Mouse (Mus musculus) 3134 (cell line): ENCODE data around the gene Acot5.

Source experiments
- DNase-seq: peaks from one replicate; pipeline ENCODE4 v3.0.0-alpha.2; 2011; ENCODE audit warnings: low spot score; ENCODE audit not compliant: insufficient read length; ENCODE audit errors: extremely low read depth

Acot5 gene

DNA sequence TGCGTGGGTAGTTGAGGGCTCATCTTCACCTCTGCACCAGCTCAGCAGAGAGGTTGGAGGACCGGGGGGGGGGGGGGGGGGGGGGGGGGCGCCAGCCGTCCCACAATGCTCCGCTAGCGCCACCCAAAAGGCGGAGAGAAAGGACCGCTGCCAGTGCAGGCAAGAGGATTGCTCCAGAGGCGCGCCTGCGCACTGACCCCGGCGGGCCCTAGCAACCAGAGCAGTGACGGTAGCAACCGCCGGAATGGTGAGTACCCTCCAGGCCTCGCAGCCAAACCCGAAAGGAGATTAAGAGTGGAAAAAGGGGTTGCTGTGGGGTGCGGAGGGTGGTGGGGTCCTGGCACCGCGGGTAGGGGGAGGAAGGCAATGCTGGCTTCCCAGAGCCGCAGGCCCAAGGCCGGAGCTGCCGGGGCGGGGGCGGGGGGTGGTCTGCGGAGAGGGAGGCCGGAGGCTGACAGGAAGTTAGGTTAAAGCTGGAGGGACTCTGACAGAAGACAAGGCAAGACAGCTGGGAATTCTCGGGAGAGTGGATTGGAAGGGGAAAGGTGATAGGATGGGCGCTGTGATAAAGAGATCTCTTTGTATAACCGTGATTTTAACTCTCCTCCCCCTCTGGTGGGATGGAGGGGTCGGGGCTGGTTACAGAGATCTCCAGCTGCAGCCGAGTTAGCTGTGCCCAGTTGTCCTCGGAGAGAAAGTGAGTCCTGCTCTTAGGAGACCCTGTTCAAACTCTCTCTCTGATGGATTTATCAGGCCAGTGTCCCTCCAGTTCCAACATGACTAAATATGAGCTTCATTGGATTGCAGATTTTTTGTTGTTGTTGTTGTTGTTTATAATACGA lies 45.2 kb downstream of the Acot5 start, which contains the start of gene Dnal1:
Dnal1 (plus strand) TSS at position 214 of the 842 bp plus-strand sequence.
- peak; percentile 85 for DNase-seq

DNA sequence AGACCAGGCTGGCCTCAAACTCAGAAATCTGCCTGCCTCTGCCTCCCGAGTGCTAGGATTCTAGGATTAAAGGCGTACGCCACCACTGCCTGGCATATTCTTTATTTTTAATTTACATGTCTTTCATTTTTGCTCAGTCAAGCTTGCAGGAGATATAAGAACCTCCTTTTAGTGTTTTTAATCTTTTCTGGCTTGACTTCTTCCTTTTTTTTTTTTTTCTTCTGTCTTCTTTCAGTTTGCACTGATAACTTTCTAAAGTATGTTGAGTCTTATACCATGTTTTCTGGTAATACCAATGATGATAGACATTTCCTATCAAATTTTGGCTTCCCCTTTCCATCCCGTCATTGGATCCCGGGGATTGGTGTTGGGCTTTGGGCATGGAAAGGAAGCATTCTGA lies 50.5 kb downstream of the Acot5 start:
- no peak for DNase-seq
